Mouse (Mus musculus): ENCODE data around the gene Ndufa7. TPM values are rescaled to one million over a fixed set of nuclear protein-coding genes. Genes with fewer than 3 reads are reported as not detected.

Gene Ndufa7
- total and polyA plus RNA-seq, 2 experiments from 2014 or later, result 766 to 899 TPM

Small RNA genes within 50 kb of the gene (microRNA-seq; reads per million reads assigned to microRNA genes)
- not detected for gene Gm27740

Other genes with a start within 250 kb of the Ndufa7 start
- 29.0 and 39.9 TPM in 2 replicates for gene Zfp414, start 195.5 kb upstream of the Ndufa7 start, total RNA-seq (2014; rRNA removed; ENCODE audit: low replicate concordance)
- gene Zfp414, start 195.5 kb upstream of the Ndufa7 start, polyA plus RNA-seq (2015; fragmentation: Nextera tagmentation; extraction: Ambion mirVana), result 20.3 and 21.4 TPM in 2 replicates
- not detected in 2 replicates for gene Pram1, start 186.5 kb upstream of the Ndufa7 start, total RNA-seq (2014; rRNA removed; ENCODE audit: low replicate concordance)
- gene Pram1, start 186.5 kb upstream of the Ndufa7 start, polyA plus RNA-seq (2015; fragmentation: Nextera tagmentation; extraction: Ambion mirVana), result 0.08 and 0.29 TPM in 2 replicates
- gene Hnrnpm, start 137.7 kb upstream of the Ndufa7 start, total RNA-seq (2014; rRNA removed; ENCODE audit: low replicate concordance), result 47.1 and 54.3 TPM in 2 replicates
- 139 and 151 TPM in 2 replicates for gene Hnrnpm, start 137.7 kb upstream of the Ndufa7 start, polyA plus RNA-seq (2015; fragmentation: Nextera tagmentation; extraction: Ambion mirVana)
- 117 and 124 TPM in 2 replicates for gene March2, start 105.9 kb upstream of the Ndufa7 start, total RNA-seq (2014; rRNA removed; ENCODE audit: low replicate concordance)
- 87.6 and 88.5 TPM in 2 replicates for gene March2, start 105.9 kb upstream of the Ndufa7 start, polyA plus RNA-seq (2015; fragmentation: Nextera tagmentation; extraction: Ambion mirVana)
- gene Rab11b, start 64.0 kb upstream of the Ndufa7 start, total RNA-seq (2014; rRNA removed; ENCODE audit: low replicate concordance), result 58.6 and 87.8 TPM in 2 replicates
- gene Rab11b, start 64.0 kb upstream of the Ndufa7 start, polyA plus RNA-seq (2015; fragmentation: Nextera tagmentation; extraction: Ambion mirVana), result 382 and 425 TPM in 2 replicates
- gene Angptl4, start 42.7 kb upstream of the Ndufa7 start, total RNA-seq (2014; rRNA removed; ENCODE audit: low replicate concordance), result 35.2 and 79.3 TPM in 2 replicates
- gene Angptl4, start 42.7 kb upstream of the Ndufa7 start, polyA plus RNA-seq (2015; fragmentation: Nextera tagmentation; extraction: Ambion mirVana), result 59.2 and 124 TPM in 2 replicates
- 33.3 and 68.7 TPM in 2 replicates for gene Kank3, start 14.1 kb upstream of the Ndufa7 start, total RNA-seq (2014; rRNA removed; ENCODE audit: low replicate concordance)
- 46.1 and 50.8 TPM in 2 replicates for gene Kank3, start 14.1 kb upstream of the Ndufa7 start, polyA plus RNA-seq (2015; fragmentation: Nextera tagmentation; extraction: Ambion mirVana)
- 127 and 305 TPM in 2 replicates for gene Rps28, start within 50 bp of the Ndufa7 start, total RNA-seq (2014; rRNA removed; ENCODE audit: low replicate concordance)
- gene Rps28, start within 50 bp of the Ndufa7 start, polyA plus RNA-seq (2015; fragmentation: Nextera tagmentation; extraction: Ambion mirVana), result 622 and 631 TPM in 2 replicates
- 17.3 and 24.0 TPM in 2 replicates for gene Cd320, start 18.5 kb downstream of the Ndufa7 start, total RNA-seq (2014; rRNA removed; ENCODE audit: low replicate concordance)
- gene Cd320, start 18.5 kb downstream of the Ndufa7 start, polyA plus RNA-seq (2015; fragmentation: Nextera tagmentation; extraction: Ambion mirVana), result 37.3 and 41.6 TPM in 2 replicates
- gene Gm7029, start 49.3 kb downstream of the Ndufa7 start, total RNA-seq (2014; rRNA removed; ENCODE audit: low replicate concordance), result not detected in 2 replicates
- gene Gm7029, start 49.3 kb downstream of the Ndufa7 start, polyA plus RNA-seq (2015; fragmentation: Nextera tagmentation; extraction: Ambion mirVana), result not detected in 2 replicates
- 17.0 and 30.1 TPM in 2 replicates for gene Kifc1, start 66.1 kb downstream of the Ndufa7 start, total RNA-seq (2014; rRNA removed; ENCODE audit: low replicate concordance)
- gene Kifc1, start 66.1 kb downstream of the Ndufa7 start, polyA plus RNA-seq (2015; fragmentation: Nextera tagmentation; extraction: Ambion mirVana), result 2.0 and 2.1 TPM in 2 replicates
- gene Platr17, start 80.6 kb downstream of the Ndufa7 start, total RNA-seq (2014; rRNA removed; ENCODE audit: low replicate concordance), result not detected in 2 replicates
- not detected in 2 replicates for gene Platr17, start 80.6 kb downstream of the Ndufa7 start, polyA plus RNA-seq (2015; fragmentation: Nextera tagmentation; extraction: Ambion mirVana)
- 15.2 and 19.3 TPM in 2 replicates for gene Daxx, start 84.8 kb downstream of the Ndufa7 start, total RNA-seq (2014; rRNA removed; ENCODE audit: low replicate concordance)
- 18.0 and 20.0 TPM in 2 replicates for gene Daxx, start 84.8 kb downstream of the Ndufa7 start, polyA plus RNA-seq (2015; fragmentation: Nextera tagmentation; extraction: Ambion mirVana)
- 50.9 and 84.1 TPM in 2 replicates for gene Tapbp, start 91.3 kb downstream of the Ndufa7 start, total RNA-seq (2014; rRNA removed; ENCODE audit: low replicate concordance)
- gene Tapbp, start 91.3 kb downstream of the Ndufa7 start, polyA plus RNA-seq (2015; fragmentation: Nextera tagmentation; extraction: Ambion mirVana), result 47.6 and 51.3 TPM in 2 replicates
- 29.1 and 42.9 TPM in 2 replicates for gene Zbtb22, start 91.3 kb downstream of the Ndufa7 start, total RNA-seq (2014; rRNA removed; ENCODE audit: low replicate concordance)
- gene Zbtb22, start 91.3 kb downstream of the Ndufa7 start, polyA plus RNA-seq (2015; fragmentation: Nextera tagmentation; extraction: Ambion mirVana), result 10.1 and 12.0 TPM in 2 replicates
- 63.1 and 144 TPM in 2 replicates for gene Rgl2, start 105.0 kb downstream of the Ndufa7 start, total RNA-seq (2014; rRNA removed; ENCODE audit: low replicate concordance)
- gene Rgl2, start 105.0 kb downstream of the Ndufa7 start, polyA plus RNA-seq (2015; fragmentation: Nextera tagmentation; extraction: Ambion mirVana), result 21.1 and 21.9 TPM in 2 replicates
- gene Pfdn6, start 115.8 kb downstream of the Ndufa7 start, total RNA-seq (2014; rRNA removed; ENCODE audit: low replicate concordance), result 28.6 and 77.4 TPM in 2 replicates
- 123 and 128 TPM in 2 replicates for gene Pfdn6, start 115.8 kb downstream of the Ndufa7 start, polyA plus RNA-seq (2015; fragmentation: Nextera tagmentation; extraction: Ambion mirVana)
- 6.7 and 10.9 TPM in 2 replicates for gene Wdr46, start 116.1 kb downstream of the Ndufa7 start, total RNA-seq (2014; rRNA removed; ENCODE audit: low replicate concordance)
- gene Wdr46, start 116.1 kb downstream of the Ndufa7 start, polyA plus RNA-seq (2015; fragmentation: Nextera tagmentation; extraction: Ambion mirVana), result 8.9 and 11.1 TPM in 2 replicates
- gene B3galt4, start 126.9 kb downstream of the Ndufa7 start, total RNA-seq (2014; rRNA removed; ENCODE audit: low replicate concordance), result 0.53 and 0.70 TPM in 2 replicates
- gene B3galt4, start 126.9 kb downstream of the Ndufa7 start, polyA plus RNA-seq (2015; fragmentation: Nextera tagmentation; extraction: Ambion mirVana), result 5.5 and 6.1 TPM in 2 replicates
- gene Vps52, start 131.2 kb downstream of the Ndufa7 start, total RNA-seq (2014; rRNA removed; ENCODE audit: low replicate concordance), result 28.2 and 31.8 TPM in 2 replicates
- 27.8 TPM in 2 replicates for gene Vps52, start 131.2 kb downstream of the Ndufa7 start, polyA plus RNA-seq (2015; fragmentation: Nextera tagmentation; extraction: Ambion mirVana)
- 1,548 and 1,735 TPM in 2 replicates for gene Rps18, start 131.4 kb downstream of the Ndufa7 start, total RNA-seq (2014; rRNA removed; ENCODE audit: low replicate concordance)
- 845 and 880 TPM in 2 replicates for gene Rps18, start 131.4 kb downstream of the Ndufa7 start, polyA plus RNA-seq (2015; fragmentation: Nextera tagmentation; extraction: Ambion mirVana)
- 61.0 and 84.5 TPM in 2 replicates for gene H2-K1, start 175.8 kb downstream of the Ndufa7 start, total RNA-seq (2014; rRNA removed; ENCODE audit: low replicate concordance)
- gene H2-K1, start 175.8 kb downstream of the Ndufa7 start, polyA plus RNA-seq (2015; fragmentation: Nextera tagmentation; extraction: Ambion mirVana), result 42.9 and 48.4 TPM in 2 replicates
- gene Ring1, start 200.1 kb downstream of the Ndufa7 start, total RNA-seq (2014; rRNA removed; ENCODE audit: low replicate concordance), result 22.5 and 48.5 TPM in 2 replicates
- gene Ring1, start 200.1 kb downstream of the Ndufa7 start, polyA plus RNA-seq (2015; fragmentation: Nextera tagmentation; extraction: Ambion mirVana), result 10.3 and 11.9 TPM in 2 replicates
- 80.6 and 101 TPM in 2 replicates for gene H2-Ke6, start 203.5 kb downstream of the Ndufa7 start, total RNA-seq (2014; rRNA removed; ENCODE audit: low replicate concordance)
- gene H2-Ke6, start 203.5 kb downstream of the Ndufa7 start, polyA plus RNA-seq (2015; fragmentation: Nextera tagmentation; extraction: Ambion mirVana), result 58.5 and 64.6 TPM in 2 replicates
- 88.7 and 97.2 TPM in 2 replicates for gene Slc39a7, start 207.1 kb downstream of the Ndufa7 start, total RNA-seq (2014; rRNA removed; ENCODE audit: low replicate concordance)
- 79.7 and 85.4 TPM in 2 replicates for gene Slc39a7, start 207.1 kb downstream of the Ndufa7 start, polyA plus RNA-seq (2015; fragmentation: Nextera tagmentation; extraction: Ambion mirVana)
- gene Rxrb, start 207.2 kb downstream of the Ndufa7 start, total RNA-seq (2014; rRNA removed; ENCODE audit: low replicate concordance), result 29.4 and 36.6 TPM in 2 replicates
- 28.4 and 31.2 TPM in 2 replicates for gene Rxrb, start 207.2 kb downstream of the Ndufa7 start, polyA plus RNA-seq (2015; fragmentation: Nextera tagmentation; extraction: Ambion mirVana)
- gene Col11a2, start 214.9 kb downstream of the Ndufa7 start, total RNA-seq (2014; rRNA removed; ENCODE audit: low replicate concordance), result 1.4 and 1.9 TPM in 2 replicates
- 0.25 and 0.29 TPM in 2 replicates for gene Col11a2, start 214.9 kb downstream of the Ndufa7 start, polyA plus RNA-seq (2015; fragmentation: Nextera tagmentation; extraction: Ambion mirVana)

All from heart, postnatal 0 days (tissue).